Mouse (Mus musculus) CH12.LX (cell line): ENCODE measurements around the gene Snx9.

ENCODE experiments used
- CTCF ChIP-seq, 2 experiments: IDR thresholded peaks in 1 of 2; conservative IDR thresholded peaks in 1 of 2; 2 replicates each; pipeline ENCODE4 v1.5.1; 2011 to 2012; ENCODE audit warnings: low read depth in 2 of 2, low read length in 2 of 2, improper control_type of control experiment in 1 of 2, inconsistent platforms in 1 of 2, mild to moderate bottlenecking in 1 of 2, moderate library complexity in 1 of 2
- MXI1 ChIP-seq: IDR thresholded peaks from 2 replicates; pipeline ENCODE4 v1.6.1; 2011; ENCODE audit warnings: mild to moderate bottlenecking, low read depth, low read length, improper control_type of control experiment

- no peak for TF ChIP-seq CTCF (conservative IDR thresholded peaks at IDR 0.05 in 1 of 2, IDR thresholded peaks at IDR 0.05 in 1 of 2; ENCODE audit: low read depth in 2 of 2, low read length in 2 of 2)
- TF ChIP-seq MXI1: no peak
Observed at GRCm38 (mm10) chr17:5805151-5805834, 35.8 kb upstream of the Snx9 start.
